Mouse (Mus musculus): ENCODE results near the gene Steap1. TPM values are rescaled to one million over a fixed set of nuclear protein-coding genes. Genes with fewer than 3 reads are reported as not detected.

Steap1 gene
- polyA plus RNA-seq, 1 experiment = 90.3 TPM

DNA sequence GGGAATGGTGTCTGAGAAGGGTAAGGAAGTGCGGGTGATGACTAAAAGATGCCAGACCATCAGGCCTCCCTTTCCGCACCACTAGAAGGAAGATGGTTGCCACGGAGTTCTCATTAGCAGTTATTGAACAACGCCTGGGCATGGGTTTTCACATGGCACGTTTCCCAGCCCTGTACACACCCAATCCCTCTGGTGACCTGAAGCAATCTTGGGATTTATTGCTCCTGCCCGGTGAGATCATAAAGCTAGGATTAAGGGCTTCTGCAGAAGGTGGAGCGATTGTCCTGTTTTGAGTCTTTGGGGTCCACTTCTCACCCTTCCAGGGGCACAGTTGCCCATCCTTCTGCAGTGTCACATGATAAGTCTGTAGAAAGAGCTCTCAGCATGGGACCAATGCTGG is 26.9 kb downstream of the Steap1 start:
- Histone ChIP-seq H3K4me2 (ENCODE audit: low read depth) (no peak overlapping the region), H3ac (ENCODE audit: control insufficient read depth, insufficient read length) (no peak overlapping the region), H3K36me3 (ENCODE audit: control insufficient read depth, insufficient read depth) (no peaks in the 10 kb centered on the region), H3K27me3 (ENCODE audit: control insufficient read depth, insufficient read depth, insufficient read length) (no peaks in the 10 kb centered on the region), H3K4me3 (no peak overlapping the region), H3K79me2 (ENCODE audit: control insufficient read depth, insufficient read depth) (no peaks in the 10 kb centered on the region)
- TF ChIP-seq CEBPB (IDR thresholded peaks at IDR 0.05; ENCODE audit: insufficient read depth, poor library complexity, severe bottlenecking) = no peak

DNA sequence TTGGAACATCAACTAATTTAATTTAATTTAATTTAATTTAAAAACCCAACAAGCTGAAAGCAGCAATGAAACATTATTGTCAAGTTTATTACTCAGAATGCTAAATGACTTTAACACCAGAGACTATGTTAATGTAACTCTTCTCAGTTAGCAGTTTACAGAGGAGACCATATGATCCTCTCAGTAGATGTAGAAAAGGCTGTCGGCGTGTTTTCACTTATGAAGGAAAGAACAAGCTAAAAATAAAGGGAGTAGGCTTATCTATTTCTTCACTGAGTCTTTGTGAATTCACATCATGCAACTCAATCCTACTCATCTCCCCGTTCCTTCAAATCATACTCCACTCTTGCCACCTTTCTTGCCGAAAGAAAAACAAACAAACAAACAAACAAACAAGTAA is 38.1 kb downstream of the Steap1 start:
- H3K36me3 ChIP-seq (ENCODE audit: control insufficient read depth, insufficient read depth) = no peaks in the 10 kb centered on the region
- H3K4me3 ChIP-seq = no peak overlapping the region
- H3ac ChIP-seq (ENCODE audit: control insufficient read depth, insufficient read length) = no peak overlapping the region
- TF ChIP-seq REST (IDR thresholded peaks at IDR 0.05; ENCODE audit: insufficient read depth, insufficient read length) (no peak), POLR2AphosphoS2 (IDR thresholded peaks at IDR 0.05; ENCODE audit: insufficient read length, low read depth) (no peak), MYOG (IDR thresholded peaks at IDR 0.05; ENCODE audit: control insufficient read depth in 1 of 3, insufficient read depth in 1 of 3, insufficient read length in 2 of 3, low read depth in 2 of 3) (no peak), USF1 (IDR thresholded peaks at IDR 0.05; ENCODE audit: low read depth) (no peak), TCF3 (IDR thresholded peaks at IDR 0.05; ENCODE audit: insufficient read length, low read depth) (no peak), TCF12 (IDR thresholded peaks at IDR 0.05; ENCODE audit: insufficient read depth, poor library complexity, severe bottlenecking) (no peak), E2F4 (IDR thresholded peaks at IDR 0.05; ENCODE audit: insufficient read depth) (no peak), SRF (IDR thresholded peaks at IDR 0.05; ENCODE audit: control insufficient read depth, insufficient read length, low read depth) (no peak), CEBPB (IDR thresholded peaks at IDR 0.05; ENCODE audit: insufficient read depth, poor library complexity, severe bottlenecking) (no peak), MYOD1 (IDR thresholded peaks at IDR 0.05; ENCODE audit: control insufficient read depth in 1 of 3, insufficient read length in 2 of 3, low read depth in 2 of 3) (no peak), POLR2A (IDR thresholded peaks at IDR 0.05; ENCODE audit: insufficient read length, low read depth) (no peak), MAX (IDR thresholded peaks at IDR 0.05; ENCODE audit: low read depth) (no peak)
- H3K4me2 ChIP-seq (ENCODE audit: low read depth) = no peak overlapping the region
- no peaks in the 10 kb centered on the region for H3K79me2 ChIP-seq (ENCODE audit: control insufficient read depth, insufficient read depth)
- H3K27me3 ChIP-seq (ENCODE audit: control insufficient read depth, insufficient read depth, insufficient read length) = no peaks in the 10 kb centered on the region

DNA sequence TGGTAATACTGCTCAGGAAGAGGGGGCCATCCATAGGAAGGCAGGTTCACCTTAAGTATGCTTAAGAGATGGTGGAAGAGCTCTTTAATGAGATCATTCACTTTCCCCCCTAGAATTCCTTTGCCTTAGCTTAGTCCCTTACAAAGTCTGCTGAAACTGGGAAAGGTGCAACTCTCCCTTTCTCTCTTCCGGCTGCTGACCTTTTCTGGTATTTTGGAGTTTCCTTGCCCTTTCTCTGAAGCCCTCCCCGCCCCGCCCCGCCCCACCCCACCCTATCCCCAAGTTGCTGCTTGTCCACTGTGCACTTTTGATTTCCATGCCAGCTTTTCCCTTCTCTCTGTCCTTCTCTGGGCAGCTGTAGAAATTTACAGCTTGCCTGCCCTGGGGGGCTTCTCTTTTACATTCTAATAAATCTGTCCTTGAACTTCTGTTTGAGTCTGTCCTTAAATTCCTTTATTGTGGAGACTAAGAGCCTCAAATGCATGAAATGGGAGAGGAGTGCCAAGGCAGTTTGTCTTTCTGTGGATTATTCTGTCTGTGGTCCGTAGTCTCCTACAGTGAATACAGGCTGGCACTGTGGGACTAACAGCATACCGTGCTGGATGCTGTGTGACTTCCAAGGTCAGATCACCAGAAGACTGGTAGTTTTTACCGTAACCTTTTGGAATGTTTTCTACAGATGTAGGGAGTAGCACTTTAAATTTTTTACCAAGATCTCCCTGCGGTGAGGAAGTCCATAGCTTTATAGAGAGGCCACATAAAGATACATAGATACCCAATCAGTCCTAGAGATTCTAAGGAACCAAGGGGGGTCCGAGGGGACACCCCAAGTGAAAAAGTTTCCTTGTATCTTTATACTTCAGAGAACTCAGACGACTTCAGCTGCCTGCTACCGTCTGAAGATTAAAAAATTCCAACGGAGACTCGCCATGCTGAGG is 41.5 kb downstream of the Steap1 start:
- Histone ChIP-seq H3ac (ENCODE audit: control insufficient read depth, insufficient read length) (no peak overlapping the region), H3K79me2 (ENCODE audit: control insufficient read depth, insufficient read depth) (no peaks in the 10 kb centered on the region), H3K4me2 (ENCODE audit: low read depth) (peak overlapping the region; percentile 93), H3K4me3 (peak overlapping the region; percentile 13), H3K27me3 (ENCODE audit: control insufficient read depth, insufficient read depth, insufficient read length) (no peaks in the 10 kb centered on the region), H3K36me3 (ENCODE audit: control insufficient read depth, insufficient read depth) (no peaks in the 10 kb centered on the region)
- TF ChIP-seq POLR2A (IDR thresholded peaks at IDR 0.05; ENCODE audit: insufficient read length, low read depth) (peak; percentile 42), MYOD1 (IDR thresholded peaks at IDR 0.05; ENCODE audit: control insufficient read depth in 1 of 3, insufficient read length in 2 of 3, low read depth in 2 of 3) (no peak), TCF12 (IDR thresholded peaks at IDR 0.05; ENCODE audit: insufficient read depth, poor library complexity, severe bottlenecking) (no peak), POLR2AphosphoS2 (IDR thresholded peaks at IDR 0.05; ENCODE audit: insufficient read length, low read depth) (no peak), CEBPB (IDR thresholded peaks at IDR 0.05; ENCODE audit: insufficient read depth, poor library complexity, severe bottlenecking) (no peak), REST (IDR thresholded peaks at IDR 0.05; ENCODE audit: insufficient read depth, insufficient read length) (no peak)

DNA sequence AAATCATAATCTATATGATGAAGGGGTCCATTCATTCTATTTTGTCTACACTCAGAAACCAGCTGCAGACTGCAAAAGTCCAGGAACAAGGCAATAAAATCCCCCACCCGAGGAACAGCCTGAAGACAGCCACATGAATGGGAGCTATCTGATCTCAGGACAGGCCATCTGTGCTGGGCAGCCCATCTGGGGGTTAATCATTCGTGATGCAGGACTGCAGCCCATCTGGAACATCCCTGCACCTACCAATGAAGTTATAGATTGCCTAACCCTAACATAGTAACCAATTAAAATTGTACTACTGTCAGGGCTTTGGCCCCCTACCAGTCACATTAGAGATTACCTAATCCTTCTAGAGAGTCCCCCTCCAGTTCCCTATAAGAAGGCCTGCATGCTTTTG is 44.1 kb downstream of the Steap1 start:
- Histone ChIP-seq H3K36me3 (ENCODE audit: control insufficient read depth, insufficient read depth) (no peaks in the 10 kb centered on the region), H3K4me2 (ENCODE audit: low read depth) (no peak overlapping the region), H3K4me3 (no peak overlapping the region), H3ac (ENCODE audit: control insufficient read depth, insufficient read length) (no peak overlapping the region), H3K79me2 (ENCODE audit: control insufficient read depth, insufficient read depth) (no peaks in the 10 kb centered on the region), H3K27me3 (ENCODE audit: control insufficient read depth, insufficient read depth, insufficient read length) (no peaks in the 10 kb centered on the region)
- TF ChIP-seq USF1 (IDR thresholded peaks at IDR 0.05; ENCODE audit: low read depth) (no peak), E2F4 (IDR thresholded peaks at IDR 0.05; ENCODE audit: insufficient read depth) (no peak), CEBPB (IDR thresholded peaks at IDR 0.05; ENCODE audit: insufficient read depth, poor library complexity, severe bottlenecking) (no peak), TCF12 (IDR thresholded peaks at IDR 0.05; ENCODE audit: insufficient read depth, poor library complexity, severe bottlenecking) (no peak), MYOD1 (IDR thresholded peaks at IDR 0.05; ENCODE audit: control insufficient read depth in 1 of 3, insufficient read length in 2 of 3, low read depth in 2 of 3) (no peak), POLR2A (IDR thresholded peaks at IDR 0.05; ENCODE audit: insufficient read length, low read depth) (no peak), POLR2AphosphoS2 (IDR thresholded peaks at IDR 0.05; ENCODE audit: insufficient read length, low read depth) (no peak), SRF (IDR thresholded peaks at IDR 0.05; ENCODE audit: control insufficient read depth, insufficient read length, low read depth) (no peak)

DNA sequence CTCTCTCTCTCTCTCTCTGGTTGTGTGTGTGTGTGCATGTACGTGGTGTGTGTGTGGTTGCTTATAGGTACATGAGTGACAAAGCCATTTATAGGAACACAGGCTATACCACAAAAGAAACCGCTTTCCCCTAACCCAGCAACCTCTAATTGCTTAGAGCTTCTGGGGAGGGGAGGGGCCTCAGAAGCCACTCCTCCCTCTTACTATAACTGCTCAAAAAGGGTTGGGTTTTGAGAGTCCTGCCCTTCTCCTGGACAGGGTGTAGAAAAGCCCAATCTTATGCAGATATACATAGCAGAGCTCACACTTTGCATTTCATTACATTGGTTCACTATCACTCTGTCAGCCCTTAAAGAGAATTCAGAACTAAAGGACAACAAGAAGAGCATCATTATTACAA is 48.7 kb downstream of the Steap1 start:
- Histone ChIP-seq H3K4me2 (ENCODE audit: low read depth) (no peak overlapping the region), H3K4me3 (no peak overlapping the region), H3ac (ENCODE audit: control insufficient read depth, insufficient read length) (no peak overlapping the region), H3K27me3 (ENCODE audit: control insufficient read depth, insufficient read depth, insufficient read length) (no peaks in the 10 kb centered on the region), H3K79me2 (ENCODE audit: control insufficient read depth, insufficient read depth) (no peaks in the 10 kb centered on the region), H3K36me3 (ENCODE audit: control insufficient read depth, insufficient read depth) (no peaks in the 10 kb centered on the region)
- TF ChIP-seq POLR2A (IDR thresholded peaks at IDR 0.05; ENCODE audit: insufficient read length, low read depth) = no peak
- no peak for TF ChIP-seq MAX (IDR thresholded peaks at IDR 0.05; ENCODE audit: low read depth)
- TF ChIP-seq REST (IDR thresholded peaks at IDR 0.05; ENCODE audit: insufficient read depth, insufficient read length) = no peak
- no peak for TF ChIP-seq E2F4 (IDR thresholded peaks at IDR 0.05; ENCODE audit: insufficient read depth)
- TF ChIP-seq POLR2AphosphoS2 (IDR thresholded peaks at IDR 0.05; ENCODE audit: insufficient read length, low read depth) = no peak
- TF ChIP-seq SRF (IDR thresholded peaks at IDR 0.05; ENCODE audit: control insufficient read depth, insufficient read length, low read depth) = no peak
- TF ChIP-seq CEBPB (IDR thresholded peaks at IDR 0.05; ENCODE audit: insufficient read depth, poor library complexity, severe bottlenecking) = no peak
- no peak for TF ChIP-seq MYOG (IDR thresholded peaks at IDR 0.05; ENCODE audit: control insufficient read depth in 1 of 3, insufficient read depth in 1 of 3, insufficient read length in 2 of 3, low read depth in 2 of 3)
- no peak for TF ChIP-seq USF1 (IDR thresholded peaks at IDR 0.05; ENCODE audit: low read depth)
- TF ChIP-seq TCF3 (IDR thresholded peaks at IDR 0.05; ENCODE audit: insufficient read length, low read depth) = no peak
- no peak for TF ChIP-seq MYOD1 (IDR thresholded peaks at IDR 0.05; ENCODE audit: control insufficient read depth in 1 of 3, insufficient read length in 2 of 3, low read depth in 2 of 3)
- TF ChIP-seq TCF12 (IDR thresholded peaks at IDR 0.05; ENCODE audit: insufficient read depth, poor library complexity, severe bottlenecking) = no peak
